ENCODE assay signal across 8 mouse cellular contexts in the genomic region with DNA sequence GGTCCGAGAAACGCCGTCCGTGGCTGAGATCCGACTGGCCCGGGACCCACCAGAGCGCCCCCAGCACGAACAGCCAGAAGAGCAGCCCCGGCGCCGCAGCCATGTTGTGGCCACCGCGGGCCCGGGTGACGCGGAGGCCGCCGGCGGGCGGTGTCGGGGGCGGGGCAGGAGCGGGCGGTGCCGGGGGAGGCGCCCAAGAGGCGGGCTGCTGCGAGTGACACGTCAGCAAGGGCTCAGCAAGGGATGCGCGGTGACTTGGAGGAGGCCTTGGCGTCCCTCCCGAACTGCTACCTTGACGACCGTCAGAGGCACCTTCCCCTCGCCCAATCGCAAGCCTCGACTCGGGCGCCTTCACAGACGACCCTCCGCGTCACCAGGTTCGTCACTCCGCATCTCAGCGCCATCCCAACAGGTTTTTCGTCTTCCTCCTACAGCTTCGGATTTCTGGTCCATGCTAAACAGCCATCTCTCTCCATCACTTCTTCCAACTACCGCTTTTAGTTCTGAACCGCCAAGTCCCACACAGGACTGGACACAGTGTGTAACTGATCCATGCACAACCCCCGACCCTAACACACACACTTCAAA. TPM values are rescaled to one million over a fixed set of nuclear protein-coding genes. Genes with fewer than 3 reads are reported as not detected.
DNase-seq lines count a peak whose midpoint lies in the region; ATAC-seq lines count a peak whose summit lies in the region.

Mia3 (minus strand) TSS at position 127 of the 588 bp plus-strand sequence.

- no peaks in the 10 kb centered on the region; the same call in 1 of the 2 replicates for H3K36me3 ChIP-seq in hindbrain, embryonic 11.5 days (ENCODE audit: control insufficient read depth, insufficient read depth, low read length)

- H3K4me3 ChIP-seq in hindbrain, embryonic 11.5 days (ENCODE audit: low read depth, low read length): peak within 1 kb of the TSS; percentile 90

- WGBS in hindbrain, embryonic 11.5 days: under 1% methylated on average over 36 of the region's 51 CpGs

- peak; percentile 98 for ATAC-seq in hindbrain, embryonic 11.5 days (ENCODE audit: low FRiP score)

- H3K9me3 ChIP-seq in hindbrain, embryonic 11.5 days (ENCODE audit: control insufficient read depth, low read length): no peaks in the 10 kb centered on the region

- peak; percentile 99 for DNase-seq in MN1 (ENCODE audit: low spot score)
- peak; percentile 98 for DNase-seq in cerebellum, adult 9-10 months
- DNase-seq in frontal cortex, adult 2 months (ENCODE audit: extremely low spot score in 1 of 2, low spot score in 1 of 2): peak; percentile 97 to 98
- DNase-seq in hindbrain, embryonic 11.5 days (ENCODE audit: low spot score): peak; percentile 91
- DNase-seq in layer of hippocampus, postnatal 10 days (ENCODE audit: low spot score in 2 of 2): peak; percentile 96 to 97
- peak; percentile 96 for DNase-seq in lung, postnatal 10 days
- DNase-seq in ovary, postnatal 36 days (ENCODE audit: low spot score): peak; percentile 95
- DNase-seq in thymus, postnatal 25 days: peak; percentile 95

- peak within 1 kb of the TSS; percentile 91 for H3K4me2 ChIP-seq in hindbrain, embryonic 11.5 days (replicated peaks; ENCODE audit: low read depth, low read length)

- no peaks in the 10 kb centered on the region for H3K27me3 ChIP-seq in hindbrain, embryonic 11.5 days (ENCODE audit: control insufficient read depth, insufficient read depth, low read length)

- H3K9ac ChIP-seq in hindbrain, embryonic 11.5 days (ENCODE audit: low read depth, low read length): peak within 1 kb of the TSS; percentile 90

- H3K27ac ChIP-seq in hindbrain, embryonic 11.5 days (ENCODE audit: low read depth, low read length): peak within 1 kb of the TSS; percentile 37; the same call in 1 of the 2 replicates

- no peaks in the 10 kb centered on the region; the same call in 1 of the 2 replicates for H3K4me1 ChIP-seq in hindbrain, embryonic 11.5 days (replicated peaks; ENCODE audit: control insufficient read depth, insufficient read depth, low read length)

RNA-seq across cellular contexts. Expression of gene Mia3, which starts in this region (rescaled TPM):
- 121 and 124 TPM in 2 replicates for polyA plus RNA-seq in frontal cortex, adult 2 months (2012; rRNA removed)
- 97.5 and 97.6 TPM in 2 replicates for polyA plus RNA-seq in hindbrain, embryonic 11.5 days (2014; fragmentation: Nextera tagmentation; extraction: Ambion mirVana)
- 100 to 1,000 TPM; 254 to 258 TPM for total RNA-seq in layer of hippocampus, postnatal 10 days (2021)

Comparison
In these comparisons a context has a peak if more than half of its experiments do, and no peak if none do; other contexts are left out.
1. Peak in every context shown above with its lines: DNase-seq, ATAC-seq, H3K4me3 ChIP-seq and H3K27ac ChIP-seq.